Mouse (Mus musculus): Measurements from ENCODE around the gene Frzb.

The Frzb gene

DNA sequence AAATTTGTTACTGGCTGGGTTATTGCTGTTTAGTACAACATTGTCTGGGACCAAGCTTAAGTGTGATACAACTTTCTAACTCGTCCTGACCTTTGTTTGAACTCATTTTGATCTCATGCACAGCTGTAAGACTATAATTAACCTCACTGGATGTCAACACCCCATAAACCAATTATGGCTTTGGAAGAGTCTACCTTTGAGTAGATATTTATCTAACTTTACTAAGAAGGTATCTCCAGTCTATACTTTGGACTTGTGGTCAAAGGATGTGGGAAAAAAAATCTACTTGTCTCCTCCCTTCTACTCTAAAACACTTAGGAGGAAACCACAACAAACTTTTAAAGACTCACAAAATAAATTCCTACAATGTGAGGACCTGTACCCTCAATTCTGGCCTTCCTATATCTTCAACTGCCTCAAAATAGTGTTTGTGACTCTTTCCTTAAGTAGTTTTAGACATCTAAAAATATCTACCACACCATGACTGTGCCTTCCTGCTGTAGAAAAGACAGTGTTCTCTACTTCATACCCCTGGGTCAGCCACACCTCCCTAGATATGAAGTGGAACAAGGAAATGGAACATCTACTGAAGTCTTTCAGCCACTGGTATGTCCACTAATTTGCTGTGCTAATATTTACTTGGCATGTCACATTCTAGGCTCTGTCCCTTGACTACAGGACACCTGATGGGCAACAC lies 16.9 kb downstream of the Frzb start:
- DNase-seq (ENCODE audit: low spot score): no peak

DNA sequence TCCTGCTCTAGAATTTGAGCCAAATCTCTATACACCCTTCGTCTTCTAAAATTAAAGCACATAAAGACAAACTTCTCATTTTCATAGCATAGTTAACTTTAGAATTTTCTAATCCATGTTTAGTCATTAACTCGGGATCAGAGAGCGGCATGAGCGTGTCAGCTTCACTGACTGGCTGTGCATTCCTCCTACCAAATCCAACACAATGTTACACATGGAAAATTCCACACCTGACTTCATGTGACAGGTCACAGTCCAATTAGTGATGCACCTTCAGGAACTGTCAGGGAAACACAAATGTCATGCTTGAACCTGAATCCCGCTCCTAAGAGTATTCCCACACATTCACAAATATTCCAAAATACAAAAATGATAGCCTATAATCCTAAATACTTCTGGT lies 24.3 kb downstream of the Frzb start:
- DNase-seq (ENCODE audit: low spot score): no peak

DNA sequence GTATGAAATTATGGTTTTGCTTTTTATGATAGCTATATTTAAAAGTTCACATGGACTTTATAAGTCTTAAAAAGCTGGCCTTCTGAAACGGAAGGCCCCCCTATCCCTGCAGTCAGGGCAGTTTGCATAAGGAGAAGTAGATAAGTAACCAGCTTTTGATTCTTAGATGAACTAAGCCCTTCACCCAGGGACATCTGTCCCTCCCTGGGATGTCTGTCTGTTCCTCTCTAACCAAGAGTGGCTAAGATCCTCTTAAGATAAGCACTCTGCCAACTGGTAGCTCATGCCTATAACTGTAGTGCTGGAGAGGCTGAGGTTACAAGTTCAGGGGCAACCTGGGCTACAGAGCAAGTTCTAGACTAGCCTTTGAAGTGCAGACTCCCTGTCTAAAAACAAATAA lies 25.4 kb downstream of the Frzb start:
- DNase-seq (ENCODE audit: low spot score): no peak

DNA sequence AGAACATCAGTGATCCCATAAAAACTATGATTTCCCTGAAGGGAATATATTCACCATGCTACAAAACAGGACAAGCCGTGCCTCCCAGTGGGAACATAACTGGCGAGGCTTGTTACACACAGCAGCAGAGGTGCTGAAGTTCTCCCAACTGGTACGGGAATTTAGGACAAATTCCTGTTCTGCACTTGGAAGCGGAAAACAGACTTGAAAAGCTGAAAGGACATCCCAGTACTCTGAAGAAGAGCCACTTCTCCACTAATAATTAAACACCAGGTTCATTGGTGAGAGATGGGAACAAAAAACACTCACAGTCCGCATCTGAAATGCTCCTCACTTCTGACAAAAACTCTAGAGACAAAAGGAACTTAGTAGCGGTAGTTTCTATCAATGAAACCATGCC lies 31.1 kb downstream of the Frzb start:
- DNase-seq (ENCODE audit: low spot score): no peak

DNA sequence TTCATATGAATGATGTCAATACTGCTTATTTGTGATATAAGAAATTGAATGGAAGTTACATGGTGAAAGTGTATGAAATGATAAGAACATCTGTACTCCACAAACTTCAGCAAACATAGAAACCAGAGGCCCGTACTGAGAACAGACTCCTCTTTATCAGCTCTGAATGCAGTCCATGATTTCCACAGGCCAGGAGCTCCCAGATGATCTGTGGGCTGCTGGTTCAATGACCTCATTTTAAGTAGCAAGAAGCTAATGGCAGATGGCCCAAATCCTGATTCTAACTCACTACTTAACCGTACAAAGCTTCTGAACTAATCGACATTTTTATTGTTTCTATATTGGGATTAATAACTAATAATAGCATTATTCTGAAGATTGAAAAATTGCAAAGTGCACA lies 33.0 kb downstream of the Frzb start:
- no peak for DNase-seq (ENCODE audit: low spot score)

DNA sequence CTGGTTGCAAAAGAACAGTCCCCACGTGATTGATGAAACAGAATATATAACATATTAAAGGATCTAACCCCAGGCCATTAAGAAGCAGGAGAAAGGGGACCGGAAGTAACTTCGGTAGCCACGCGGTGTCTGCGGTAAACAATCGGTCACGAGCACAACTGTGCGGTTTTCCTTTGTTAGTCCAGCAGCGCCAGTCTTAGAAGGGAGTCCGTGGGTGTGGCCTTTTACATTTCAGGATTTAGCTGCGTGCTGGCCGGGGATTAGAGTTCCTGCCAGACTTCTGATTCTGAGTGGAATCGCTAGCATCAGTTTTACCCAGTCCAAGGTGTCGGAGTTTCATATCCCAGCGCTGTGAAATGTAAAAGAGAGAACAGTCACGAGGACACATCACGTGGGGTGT lies 34.3 kb downstream of the Frzb start:
- DNase-seq (ENCODE audit: low spot score): no peak

DNA sequence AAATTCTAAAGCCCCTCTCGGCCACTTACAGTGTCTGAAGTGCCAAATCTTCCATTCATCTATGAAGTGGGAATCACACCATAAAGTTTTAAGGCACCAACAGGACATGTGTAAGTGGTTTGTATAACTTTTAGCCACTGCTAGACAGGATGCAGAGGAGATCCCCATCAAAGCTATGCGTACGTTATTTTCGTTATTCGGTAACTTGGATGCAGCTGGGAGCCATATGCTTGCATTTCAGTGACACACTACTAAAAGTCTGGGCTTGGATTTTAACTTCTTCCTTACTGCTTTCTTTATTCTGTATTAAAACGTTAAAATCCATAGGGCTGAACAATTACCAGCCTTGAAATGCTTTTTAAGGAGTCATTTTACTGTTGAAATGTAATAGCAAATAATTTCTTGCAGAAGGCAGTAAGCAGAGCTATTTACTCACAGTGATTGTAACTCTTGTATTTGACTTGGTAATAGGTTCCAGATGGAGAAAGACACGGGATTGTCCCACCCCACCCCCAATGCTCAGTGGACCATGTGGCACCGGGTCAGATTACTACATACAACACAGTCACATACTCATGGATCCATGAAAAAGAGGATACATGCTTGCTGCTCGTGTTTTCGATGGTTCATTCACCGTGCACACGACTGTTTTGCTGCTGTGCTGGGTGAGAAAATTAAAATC lies 37.4 kb downstream of the Frzb start:
- no peak for DNase-seq (ENCODE audit: low spot score)

DNA sequence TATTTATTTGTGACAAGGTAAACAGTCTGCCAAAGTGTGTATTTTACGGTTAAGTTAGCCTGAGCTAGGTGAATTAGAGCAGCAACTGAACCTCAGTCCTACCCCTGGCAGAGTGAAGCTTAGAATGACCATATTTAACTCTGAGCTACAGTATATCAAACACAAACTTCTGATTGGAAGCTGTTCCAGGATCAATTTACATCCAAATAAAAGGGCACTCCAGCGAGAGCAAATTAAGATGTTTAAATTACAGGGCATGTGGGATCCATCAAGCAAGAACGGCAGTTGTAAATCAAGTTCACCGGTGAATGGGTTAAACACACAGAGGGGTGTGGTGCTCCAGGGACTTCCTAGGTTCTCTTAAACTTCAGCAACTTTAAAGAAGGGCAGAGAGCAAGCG lies 42.7 kb downstream of the Frzb start:
- DNase-seq (ENCODE audit: low spot score): no peak

DNA sequence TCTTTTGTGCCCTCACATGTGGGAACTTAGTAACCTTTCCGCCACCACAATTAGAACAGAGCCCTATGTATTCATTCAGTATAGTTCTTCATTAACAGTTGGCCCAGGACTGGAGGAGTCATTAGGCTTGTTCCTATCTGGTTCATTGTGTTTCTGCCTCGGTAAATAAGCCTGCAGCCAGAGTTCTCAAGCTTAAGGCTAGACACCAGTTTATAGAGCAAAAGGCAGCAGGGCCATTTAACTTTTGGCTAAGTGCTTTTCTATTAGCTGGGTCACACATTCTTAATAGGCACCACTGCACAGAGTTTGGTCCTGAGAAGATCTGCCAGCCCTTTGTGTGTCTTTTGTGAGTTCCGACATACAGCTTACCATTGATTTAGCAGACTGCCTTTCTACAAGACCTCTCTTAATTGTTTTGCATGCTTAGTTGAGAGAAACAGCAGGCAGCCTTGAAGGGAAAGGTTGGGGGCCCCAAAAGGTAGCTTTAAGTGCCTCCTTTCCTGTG lies 48.8 kb downstream of the Frzb start:
- no peak for DNase-seq (ENCODE audit: low spot score)

DNA sequence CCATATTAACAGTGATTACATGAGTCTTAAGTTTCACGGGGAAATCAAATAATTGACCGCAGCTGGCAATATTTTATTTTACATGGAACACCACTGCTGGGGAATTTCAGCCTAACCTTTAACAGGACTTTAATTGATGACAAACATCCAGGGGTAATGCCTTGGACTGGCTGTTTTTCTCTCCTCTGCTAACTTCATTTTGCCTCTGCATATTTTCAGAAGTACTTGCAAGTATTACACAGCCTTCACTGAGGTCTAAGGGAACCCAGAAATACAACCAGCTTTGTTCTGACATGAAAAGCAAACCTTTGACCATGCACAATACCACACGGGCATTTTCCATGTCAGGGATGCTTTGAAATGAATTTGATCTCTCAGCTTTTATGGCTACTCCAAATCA lies 50.6 kb downstream of the Frzb start:
- DNase-seq (ENCODE audit: low spot score): no peak

DNA sequence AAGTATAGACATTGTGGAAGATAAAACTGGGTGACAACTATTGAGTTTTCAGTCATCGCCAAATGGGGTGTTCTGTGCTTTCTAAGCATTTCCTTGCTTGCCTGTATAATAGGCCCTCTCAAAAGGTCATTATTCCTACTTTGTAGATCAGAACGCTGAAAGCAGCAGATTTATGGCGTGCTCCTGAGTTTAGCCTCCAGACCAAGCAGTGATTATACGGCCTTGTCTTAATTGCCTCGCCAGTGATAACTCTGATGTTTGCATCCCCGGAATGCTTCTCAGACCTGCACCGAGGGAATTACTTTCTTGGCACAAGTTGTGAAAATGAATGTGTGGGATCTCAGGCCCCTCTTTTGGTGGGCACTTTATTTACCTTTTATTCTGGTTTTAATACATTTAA lies 51.4 kb downstream of the Frzb start:
- no peak for DNase-seq (ENCODE audit: low spot score)

DNA sequence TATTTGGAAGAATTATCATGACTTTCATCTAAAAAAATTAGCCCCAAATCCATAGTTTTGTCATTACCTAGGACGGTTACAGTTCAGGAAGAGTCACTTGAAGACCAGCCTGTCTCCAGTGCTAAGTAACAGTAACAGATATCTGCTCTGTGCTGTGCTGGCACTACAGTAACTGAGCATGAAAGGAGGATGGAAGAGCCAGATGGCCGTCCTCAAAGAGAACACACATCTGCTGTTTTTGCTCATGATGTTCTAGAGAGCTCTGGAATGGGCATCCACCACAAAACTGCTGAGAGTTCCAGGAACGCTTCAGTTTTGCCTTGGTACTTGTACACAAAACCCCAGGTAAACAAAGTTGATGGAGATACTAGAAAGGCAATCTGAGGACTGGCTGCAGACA lies 59.1 kb downstream of the Frzb start:
- DNase-seq (ENCODE audit: low spot score): no peak

DNA sequence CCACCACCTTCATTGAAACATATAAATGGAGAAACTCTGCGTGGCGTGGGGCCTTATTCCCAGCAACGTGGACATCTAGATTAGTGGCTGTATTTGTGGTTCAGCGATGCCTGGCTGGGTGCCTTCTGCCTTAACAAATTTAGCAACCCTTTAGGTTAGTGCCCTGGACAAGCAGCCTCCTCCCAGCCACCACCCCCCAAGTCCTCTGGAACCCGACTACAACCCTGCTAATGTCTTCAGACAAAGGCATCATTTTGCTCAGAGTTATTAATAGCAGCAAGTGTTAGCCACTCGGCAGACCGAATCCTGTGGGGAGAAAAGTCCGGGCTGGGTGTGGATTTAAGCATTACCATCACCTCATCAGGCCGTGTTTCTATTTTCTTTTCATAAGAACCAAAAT lies 59.8 kb downstream of the Frzb start:
- DNase-seq (ENCODE audit: low spot score): no peak

DNA sequence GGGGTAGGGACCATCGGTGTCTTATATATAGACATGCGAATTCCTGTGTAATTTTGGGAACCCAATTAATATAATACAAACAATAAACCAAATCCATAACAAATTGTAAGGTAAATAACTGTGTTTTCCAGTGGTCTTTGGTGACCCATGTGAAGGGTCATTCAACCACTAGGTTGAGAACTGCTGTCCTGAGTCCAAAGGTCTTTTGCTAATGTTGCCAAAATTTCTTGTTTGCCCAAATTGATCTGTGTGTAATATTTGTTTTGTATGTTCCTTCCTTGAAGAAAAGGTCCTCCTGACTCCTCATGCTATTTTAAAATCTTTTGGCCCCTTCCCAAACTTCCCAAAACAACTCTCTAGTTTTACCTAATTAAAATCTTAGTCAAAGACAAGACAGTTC lies 61.2 kb downstream of the Frzb start:
- DNase-seq (ENCODE audit: low spot score): no peak

DNA sequence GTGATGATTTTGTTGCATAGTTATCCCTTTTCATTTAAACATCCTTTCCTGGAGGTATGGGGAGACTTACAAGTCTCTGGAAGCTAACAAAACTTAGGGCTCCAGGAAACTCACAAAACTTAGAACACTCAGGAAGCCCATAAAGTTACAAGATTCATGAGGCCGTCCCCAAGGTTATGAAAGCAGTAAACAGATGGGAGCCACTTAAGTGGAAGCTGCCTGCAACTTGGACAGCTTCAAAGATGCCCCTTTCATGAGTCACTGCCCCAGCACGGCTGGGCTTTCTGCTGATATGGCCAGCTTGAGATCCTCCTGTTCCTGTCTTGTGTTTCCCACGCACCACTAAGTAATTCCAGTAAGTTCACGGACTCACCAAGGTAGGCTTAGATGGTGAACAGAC lies 63.0 kb downstream of the Frzb start:
- no peak for DNase-seq (ENCODE audit: low spot score)

DNA sequence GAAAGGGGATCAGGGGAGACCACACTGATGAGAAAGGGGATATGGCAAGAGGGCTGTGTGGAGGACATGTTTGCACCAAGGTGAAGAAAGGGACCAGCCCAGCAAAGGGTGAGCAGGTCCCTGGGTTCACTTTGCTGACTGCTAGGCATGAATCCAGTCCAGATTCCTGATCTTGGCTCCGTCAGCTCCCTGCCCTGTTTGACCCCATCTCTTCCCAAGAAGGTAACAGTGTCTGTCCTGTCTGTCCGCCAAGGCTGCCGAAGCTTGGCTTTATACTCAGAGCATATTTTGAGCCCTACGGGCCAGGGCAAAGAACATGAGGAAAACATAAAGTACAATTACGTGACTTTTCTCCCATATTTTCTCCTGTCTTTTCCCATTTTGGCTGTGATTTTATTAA lies 67.6 kb downstream of the Frzb start:
- no peak for DNase-seq (ENCODE audit: low spot score)

DNA sequence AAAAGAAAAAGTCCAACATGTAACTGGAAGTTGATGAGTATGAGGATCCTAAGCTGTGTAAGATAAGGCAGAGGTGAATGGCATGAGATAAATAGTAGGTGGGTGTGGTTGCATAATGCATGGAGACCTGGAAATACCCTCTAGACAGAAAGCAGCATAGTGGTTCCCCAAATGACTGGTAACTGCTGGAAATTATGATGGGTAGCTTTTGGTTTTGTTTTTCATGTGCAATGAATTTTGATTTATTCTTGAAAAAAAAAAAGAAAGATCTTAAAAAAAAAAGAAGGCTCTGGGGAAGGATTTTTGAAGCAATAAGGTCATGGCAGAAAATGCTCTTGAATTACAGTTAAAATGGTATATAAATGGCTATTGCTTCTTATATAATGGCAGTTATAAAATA lies 72.5 kb downstream of the Frzb start:
- DNase-seq (ENCODE audit: low spot score): no peak

DNA sequence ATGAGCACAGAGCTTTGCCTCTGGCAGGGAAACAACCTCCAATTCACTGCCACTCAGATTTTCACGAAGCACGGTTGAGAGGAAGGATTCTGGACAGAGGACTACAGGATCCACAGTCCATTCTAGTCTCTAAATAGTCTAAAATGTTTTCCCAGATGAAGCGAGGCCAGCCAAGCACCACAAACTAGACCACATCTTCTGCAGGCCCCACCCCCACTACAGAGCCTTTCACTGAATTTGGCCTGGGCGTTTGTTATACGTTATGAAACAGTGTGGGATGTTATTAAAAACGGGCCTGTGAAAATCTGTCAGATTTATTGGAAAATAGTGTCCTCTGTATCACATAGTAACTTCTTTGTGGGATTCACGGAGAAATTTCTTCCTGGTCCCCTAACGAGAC lies 76.0 kb downstream of the Frzb start:
- no peak for DNase-seq (ENCODE audit: low spot score)
